Mouse (Mus musculus) brain, adult 2 months (tissue): Measurements from ENCODE around the gene Cdh18.
"Not testable (repeated sequence)": the region's sequence is repeated elsewhere in the genome, so short reads cannot be mapped to it uniquely, and the experiment has no call there.

Experiments
- DNase-seq: peaks from one replicate; pipeline ENCODE4 v3.0.0; 2011; ENCODE audit warnings: low read depth, low spot score

The Cdh18 gene

GRCm38 (mm10) chr15:23174623-23175022, 625.8 kb downstream of the Cdh18 start:
- DNase-seq: peak; percentile 20

GRCm38 (mm10) chr15:23212068-23212467, 663.2 kb downstream of the Cdh18 start:
- peak; percentile 29 for DNase-seq

GRCm38 (mm10) chr15:23230616-23231015, 681.8 kb downstream of the Cdh18 start:
- peak; percentile 77 for DNase-seq

GRCm38 (mm10) chr15:23257751-23258440, 709.1 kb downstream of the Cdh18 start:
- peak; percentile 15 for DNase-seq

GRCm38 (mm10) chr15:23278421-23278820, 729.6 kb downstream of the Cdh18 start:
- DNase-seq: peak; percentile 6

- no peak for DNase-seq
Observed at GRCm38 (mm10) chr15:23305018-23305417, 756.2 kb downstream of the Cdh18 start.

GRCm38 (mm10) chr15:23316766-23317165, 767.9 kb downstream of the Cdh18 start:
- DNase-seq: peak; percentile 84

GRCm38 (mm10) chr15:23317409-23317808, 768.6 kb downstream of the Cdh18 start:
- no peak for DNase-seq

- not testable (repeated sequence) for DNase-seq
Observed at GRCm38 (mm10) chr15:23340338-23340737, 791.5 kb downstream of the Cdh18 start.

- peak; percentile 73 for DNase-seq
Observed at GRCm38 (mm10) chr15:23351078-23351477, 802.3 kb downstream of the Cdh18 start.

- no peak for DNase-seq
Observed at GRCm38 (mm10) chr15:23366325-23366724, 817.5 kb downstream of the Cdh18 start.

GRCm38 (mm10) chr15:23367712-23368111, 818.9 kb downstream of the Cdh18 start:
- DNase-seq: no peak

- peak; percentile 74 for DNase-seq
Observed at GRCm38 (mm10) chr15:23378016-23378750, 829.4 kb downstream of the Cdh18 start.

- no peak for DNase-seq
Observed at GRCm38 (mm10) chr15:23385816-23386215, 837.0 kb downstream of the Cdh18 start.

- DNase-seq: peak; percentile 96
Observed at GRCm38 (mm10) chr15:23396646-23397045, 847.8 kb downstream of the Cdh18 start.

- no peak for DNase-seq
Observed at GRCm38 (mm10) chr15:23403792-23404191, 855.0 kb downstream of the Cdh18 start.

- no peak for DNase-seq
Observed at GRCm38 (mm10) chr15:23408256-23408655, 859.4 kb downstream of the Cdh18 start.

GRCm38 (mm10) chr15:23416450-23417080, 867.7 kb downstream of the Cdh18 start:
- peak; percentile 87 for DNase-seq

- DNase-seq: peak; percentile 14
Observed at GRCm38 (mm10) chr15:23418158-23418557, 869.3 kb downstream of the Cdh18 start.

GRCm38 (mm10) chr15:23420010-23420409, 871.2 kb downstream of the Cdh18 start:
- DNase-seq: peak; percentile 97

GRCm38 (mm10) chr15:23430021-23430420, 881.2 kb downstream of the Cdh18 start:
- DNase-seq: no peak

GRCm38 (mm10) chr15:23448542-23448941, 899.7 kb downstream of the Cdh18 start:
- peak; percentile 49 for DNase-seq
